Mouse (Mus musculus) intestine, embryonic 14.5 days (tissue): Measurements from ENCODE around the gene Nav2. TPM values are rescaled to one million over a fixed set of nuclear protein-coding genes. Genes with fewer than 3 reads are reported as not detected.

Experiments used
- ATAC-seq: fragments of 200-750 bp; cut with Nextera tagmentation; replicated peaks from 2 replicates; pipeline ENCODE4 v1.8.0; 2017; ENCODE audit warnings: low read depth, moderate number of reproducible peaks, moderate TSS enrichment, moderate library complexity; ENCODE audit not compliant: low FRiP score, low TSS enrichment
- DNase-seq: peaks from one replicate; pipeline ENCODE4 v3.0.0-alpha.2; 2018; ENCODE audit warnings: low spot score
- H3K27ac ChIP-seq: fragments of 300-500 bp; sonication (generic); 2 replicates; pipeline ENCODE4 v1.5.1; 2014; ENCODE audit warnings: low read depth, mild to moderate bottlenecking, control low read depth
- H3K27me3 ChIP-seq: fragments of 300-500 bp; sonication (generic); replicated peaks from 2 replicates; pipeline ENCODE4 v1.6.1; 2014; ENCODE audit warnings: low read length, control low read depth; ENCODE audit not compliant: control insufficient read depth, insufficient read depth
- H3K36me3 ChIP-seq: fragments of 300-500 bp; sonication (generic); 2 replicates; pipeline ENCODE4 v1.6.1; 2014; ENCODE audit warnings: low read length, control low read depth; ENCODE audit not compliant: control insufficient read depth, insufficient read depth
- H3K4me1 ChIP-seq: fragments of 300-500 bp; sonication (generic); replicated peaks from 2 replicates; pipeline ENCODE4 v1.6.1; 2014; ENCODE audit warnings: low read length, control low read depth, mixed read lengths; ENCODE audit not compliant: control insufficient read depth, insufficient read depth
- H3K4me2 ChIP-seq: fragments of 300-500 bp; sonication (generic); 2 replicates; pipeline ENCODE4 v1.6.1; 2014; ENCODE audit warnings: low read length
- H3K4me3 ChIP-seq: fragments of 300-500 bp; sonication (generic); 2 replicates; pipeline ENCODE4 v1.5.1; 2014; ENCODE audit warnings: low read depth, low read length, control low read depth, mixed read lengths
- H3K9ac ChIP-seq: fragments of 300-500 bp; sonication (generic); 2 replicates; pipeline ENCODE4 v1.6.1; 2014; ENCODE audit warnings: mild to moderate bottlenecking, low read length
- H3K9me3 ChIP-seq: fragments of 300-500 bp; sonication (generic); 2 replicates; pipeline ENCODE4 v1.6.1; 2016; ENCODE audit warnings: low read length, control low read depth; ENCODE audit not compliant: control insufficient read depth
- WGBS: fragments of 180-500 bp; shearing (Covaris S2); extraction: QIAGEN DNeasy Blood & Tissue Kit; methylation state at CpG from one replicate; pipeline ENCODE4 v1.1.7; 2014; 5-methylcytosine and 5-hydroxymethylcytosine counted together
- polyA plus RNA-seq: library from polyadenylated mRNA; unstranded; fragments of >200 nt; fragmentation: Nextera tagmentation; extraction: Ambion mirVana; gene quantifications from 2 replicates; pipeline ENCODE4 v1.2.1, GENCODE M21; 2014

The Nav2 gene
- polyA plus RNA-seq, 1 experiment from 2014 or later: 31.5 TPM

- no peaks in the 10 kb centered on the region for H3K9me3 ChIP-seq
- no peak overlapping the region for H3K4me2 ChIP-seq
- DNase-seq (no peak), ATAC-seq (no peak)
- no peak overlapping the region for H3K9ac ChIP-seq
- 0 out of 2 replicates have a peak, but pooled peaks cover 3% of the 10 kb centered on the region for H3K27me3 ChIP-seq
- H3K4me3 ChIP-seq: no peak overlapping the region
- H3K27ac ChIP-seq: no peak overlapping the region
- no peaks in the 10 kb centered on the region for H3K36me3 ChIP-seq
- 0 out of 2 replicates have a peak, but pooled peaks cover 4% of the 10 kb centered on the region for H3K4me1 ChIP-seq
- WGBS: 74% methylated on average over 8 of the region's 8 CpGs
Observed at GRCm38 (mm10) chr7:49128224-49128623, 219.7 kb downstream of the Nav2 start.

GRCm38 (mm10) chr7:49132851-49133351 lies 224.4 kb downstream of the Nav2 start:
- 36% methylated on average over 10 of the region's 10 CpGs for WGBS
- ATAC-seq (peak; percentile 73), DNase-seq (peak; percentile 94)
- Histone ChIP-seq H3K4me3 (no peak overlapping the region), H3K4me1 (0 out of 2 replicates have a peak, but pooled peaks cover 4% of the 10 kb centered on the region), H3K27me3 (no peaks in the 10 kb centered on the region), H3K9me3 (no peaks in the 10 kb centered on the region), H3K27ac (no peak overlapping the region), H3K4me2 (no peak overlapping the region), H3K36me3 (no peaks in the 10 kb centered on the region), H3K9ac (no peak overlapping the region)

DNA sequence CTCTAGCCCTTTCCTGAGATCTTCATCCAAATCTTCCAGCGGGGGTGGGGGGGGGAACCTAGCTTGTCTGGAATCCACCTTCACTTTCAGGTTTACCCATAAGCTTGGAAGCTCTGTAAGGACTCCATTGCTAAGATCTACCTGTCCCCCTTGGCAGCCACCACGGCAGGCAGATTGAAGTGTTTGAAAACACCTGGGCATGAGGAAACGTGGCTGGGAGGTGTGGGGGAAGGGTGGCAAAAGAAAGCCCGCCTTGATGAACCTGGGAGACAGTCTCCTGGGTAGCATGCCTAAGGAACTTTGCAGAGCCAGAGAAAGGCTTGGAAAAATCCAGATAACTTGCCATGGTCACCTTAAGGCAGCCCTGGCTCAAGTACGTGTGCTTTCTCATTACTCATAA lies 225.9 kb downstream of the Nav2 start:
- H3K9ac ChIP-seq: no peak overlapping the region
- no peak overlapping the region for H3K27ac ChIP-seq
- no peaks in the 10 kb centered on the region for H3K9me3 ChIP-seq
- no peak overlapping the region for H3K4me3 ChIP-seq
- 0 out of 2 replicates have a peak, but pooled peaks cover 4% of the 10 kb centered on the region for H3K4me1 ChIP-seq
- no peak for DNase-seq
- H3K27me3 ChIP-seq: no peaks in the 10 kb centered on the region
- no peak overlapping the region for H3K4me2 ChIP-seq
- ATAC-seq: no peak
- 80% methylated on average over 5 of the region's 5 CpGs for WGBS
- no peaks in the 10 kb centered on the region for H3K36me3 ChIP-seq

GRCm38 (mm10) chr7:49139762-49140161 lies 231.2 kb downstream of the Nav2 start:
- Histone ChIP-seq H3K27me3 (no peaks in the 10 kb centered on the region), H3K36me3 (no peaks in the 10 kb centered on the region), H3K9ac (no peak overlapping the region), H3K4me1 (no peaks in the 10 kb centered on the region), H3K4me2 (no peak overlapping the region), H3K27ac (no peak overlapping the region), H3K4me3 (no peak overlapping the region), H3K9me3 (no peaks in the 10 kb centered on the region)
- ATAC-seq (no peak), DNase-seq (no peak)
- whole genome bisulfite sequencing: 86% methylated on average over 2 of the region's 2 CpGs

GRCm38 (mm10) chr7:49143966-49144365 lies 235.4 kb downstream of the Nav2 start:
- ATAC-seq: no peak
- no peak overlapping the region for H3K4me3 ChIP-seq
- H3K4me1 ChIP-seq: peaks cover 5% of the 10 kb centered on the region; the same call in 1 of the 2 replicates
- no peak overlapping the region for H3K4me2 ChIP-seq
- 85% methylated on average over 7 of the region's 7 CpGs for WGBS
- H3K9ac ChIP-seq: no peak overlapping the region
- H3K36me3 ChIP-seq: no peaks in the 10 kb centered on the region
- no peaks in the 10 kb centered on the region for H3K27me3 ChIP-seq
- DNase-seq: no peak
- no peaks in the 10 kb centered on the region for H3K9me3 ChIP-seq
- no peak overlapping the region for H3K27ac ChIP-seq

DNA sequence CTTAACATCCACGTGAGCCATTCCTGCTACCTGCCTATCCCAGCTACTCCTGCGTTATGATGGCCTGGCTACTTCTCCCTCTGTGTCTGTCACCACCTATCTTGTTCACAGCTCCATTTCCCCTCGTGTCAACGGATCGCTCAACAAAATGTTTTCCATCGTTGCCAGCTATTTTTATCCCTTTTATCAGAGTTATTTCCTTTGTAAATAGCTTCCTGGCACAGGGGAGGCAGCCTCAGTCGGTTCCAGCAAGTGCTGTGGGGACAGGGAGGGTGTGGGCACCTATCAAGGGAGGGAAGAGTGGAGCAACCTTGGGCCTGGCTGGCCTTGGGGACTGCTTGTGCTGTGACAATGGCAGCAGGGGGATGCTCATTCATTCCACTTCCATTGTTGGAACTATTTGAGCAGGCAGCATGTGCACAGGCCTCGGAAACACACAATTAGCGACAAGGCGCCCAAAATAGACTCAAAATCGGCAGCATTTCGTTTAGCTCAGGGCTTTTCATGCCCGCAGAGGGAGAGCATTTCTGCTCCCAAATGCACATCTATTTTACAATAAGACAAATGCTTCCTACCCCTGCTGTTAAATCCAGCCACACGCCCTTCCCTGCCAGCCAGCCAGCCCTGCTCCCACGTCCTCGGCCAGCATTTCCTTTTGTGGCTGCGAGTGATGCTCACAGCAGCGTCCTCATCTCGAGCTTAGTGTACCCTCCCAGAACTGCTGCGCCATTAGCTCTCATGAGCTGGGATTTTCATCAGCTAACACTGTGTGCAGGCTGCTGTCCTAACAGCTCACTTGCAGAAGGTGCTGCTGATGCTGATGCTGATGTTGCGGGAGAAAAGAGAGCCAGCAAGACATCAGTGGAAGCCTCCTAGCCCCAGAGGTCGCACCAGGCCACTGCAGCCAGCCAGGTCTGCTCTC lies 237.5 kb downstream of the Nav2 start:
- peaks cover 5% of the 10 kb centered on the region; the same call in 1 of the 2 replicates for H3K4me1 ChIP-seq
- no peaks in the 10 kb centered on the region for H3K9me3 ChIP-seq
- DNase-seq (no peak), ATAC-seq (no peak)
- WGBS: 59% methylated on average over 22 of the region's 22 CpGs
- no peak overlapping the region for H3K4me2 ChIP-seq
- H3K4me3 ChIP-seq: no peak overlapping the region
- H3K36me3 ChIP-seq: no peaks in the 10 kb centered on the region
- no peak overlapping the region for H3K9ac ChIP-seq
- no peaks in the 10 kb centered on the region for H3K27me3 ChIP-seq
- H3K27ac ChIP-seq: 0 out of 2 replicates have a peak overlapping the region, but pooled peaks have one; percentile 4

DNA sequence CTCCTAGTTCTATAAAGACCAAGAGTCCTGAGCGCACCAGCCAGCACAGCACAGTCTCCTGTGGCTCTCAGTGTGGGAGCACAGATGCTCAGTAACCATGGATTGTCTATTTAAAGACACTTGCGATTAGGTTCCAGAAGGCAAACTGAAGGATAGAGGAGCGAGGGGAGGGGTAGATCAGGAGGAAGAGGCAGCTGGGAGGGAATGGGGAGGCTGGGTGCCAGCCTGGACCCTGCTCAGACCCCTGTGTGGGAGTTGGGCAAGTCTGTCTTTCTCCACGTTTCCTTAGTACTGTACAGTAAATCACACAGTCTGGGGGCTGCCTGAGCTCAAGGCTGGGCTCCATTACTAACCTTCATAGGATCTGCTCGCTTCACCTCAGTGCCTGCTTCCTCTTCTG lies 243.8 kb downstream of the Nav2 start:
- Histone ChIP-seq H3K36me3 (no peaks in the 10 kb centered on the region), H3K27me3 (no peaks in the 10 kb centered on the region), H3K4me3 (no peak overlapping the region), H3K4me2 (no peak overlapping the region), H3K4me1 (no peaks in the 10 kb centered on the region), H3K27ac (no peak overlapping the region), H3K9ac (no peak overlapping the region), H3K9me3 (no peaks in the 10 kb centered on the region)
- 59% methylated on average over 5 of the region's 5 CpGs for WGBS
- ATAC-seq (no peak), DNase-seq (no peak)

DNA sequence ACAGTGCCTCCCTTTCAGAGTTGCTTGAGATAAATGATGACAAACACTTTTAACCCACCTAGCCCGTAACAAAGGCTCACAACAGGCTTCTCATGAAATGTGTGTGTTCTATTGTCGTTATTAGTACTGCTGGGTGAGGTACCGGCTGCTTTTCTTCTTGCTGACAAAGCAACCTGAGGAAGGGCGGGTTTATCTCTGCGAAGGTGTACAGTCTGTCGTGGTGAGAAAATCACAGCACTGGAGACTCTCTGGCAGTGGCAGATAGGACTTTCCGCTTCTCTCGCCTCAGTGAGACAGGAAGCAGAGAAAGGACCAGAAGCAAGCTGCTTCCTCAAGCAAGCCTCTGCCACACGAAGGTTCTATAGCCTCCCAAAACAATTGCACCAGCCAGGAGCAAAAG lies 244.2 kb downstream of the Nav2 start:
- Histone ChIP-seq H3K27ac (no peak overlapping the region), H3K4me3 (no peak overlapping the region), H3K36me3 (no peaks in the 10 kb centered on the region), H3K4me2 (no peak overlapping the region), H3K4me1 (no peaks in the 10 kb centered on the region), H3K9ac (no peak overlapping the region), H3K9me3 (no peaks in the 10 kb centered on the region), H3K27me3 (no peaks in the 10 kb centered on the region)
- ATAC-seq (no peak), DNase-seq (no peak)
- WGBS: 64% methylated on average over 9 of the region's 9 CpGs
